Mouse (Mus musculus): ENCODE results near the gene Adgrl2. TPM values are rescaled to one million over a fixed set of nuclear protein-coding genes. Genes with fewer than 3 reads are reported as not detected.
A peak's percentile ranks its signal among the peaks of the same experiment; 100 is the strongest.

The Adgrl2 gene
- total and polyA plus RNA-seq, 3 experiments, result 0.34 to 6.6 (median 3.2) TPM

GRCm38 (mm10) chr3:148898535-148899250 lies 91.7 kb downstream of the Adgrl2 start:
- peaks cover 7 to 11% of the 10 kb centered on the region in 2 experiments for H3K4me1 ChIP-seq (ENCODE audit: control insufficient read depth in 1 of 2, insufficient read depth in 2 of 2)
- H3K4me3 ChIP-seq (replicated peaks in 1 of 3; ENCODE audit: low read depth in 2 of 3, low read length in 2 of 3, poor library complexity in 1 of 3), result no peak overlapping the region
- no peak overlapping the region for H3K9ac ChIP-seq (ENCODE audit: insufficient read depth, low read depth)
- no peaks in the 10 kb centered on the region for H3K79me2 ChIP-seq (replicated peaks; ENCODE audit: control insufficient read depth, extremely low read depth, insufficient read depth, poor library complexity, severe bottlenecking)
- H3K4me2 ChIP-seq (ENCODE audit: insufficient read depth, low read depth, poor library complexity, severe bottlenecking), result no peak overlapping the region
- H3K27ac ChIP-seq (ENCODE audit: insufficient read depth, low read depth), result no peak overlapping the region
- no peaks in the 10 kb centered on the region for H3K27me3 ChIP-seq (replicated peaks)
- in situ Hi-C loops (cut with MboI; ENCODE audit: low pct_ligation_motif_present, low pct_unique_long_range_greater_than_20kb, low sequenced_read_pairs) (no loop called here), dilution Hi-C loops (cut with MboI; ENCODE audit: extremely low pct_ligation_motif_present, extremely low pct_unique_long_range_greater_than_20kb, low sequenced_read_pairs) (no loop called here)
- no peak for DNase-seq (ENCODE audit: extremely low read depth)
- no peaks in the 10 kb centered on the region for H3K9me3 ChIP-seq (replicated peaks; ENCODE audit: low read length)
- TF ChIP-seq ELF1 (IDR thresholded peaks at IDR 0.05; ENCODE audit: low read depth, low read length) (no peak), NELFE (IDR thresholded peaks at IDR 0.05; ENCODE audit: low read depth, low read length) (no peak), USF1 (IDR thresholded peaks at IDR 0.05; ENCODE audit: low read depth, low read length) (no peak), MAFK (IDR thresholded peaks at IDR 0.05; ENCODE audit: insufficient replicate concordance, low read length) (no peak), MAX (IDR thresholded peaks at IDR 0.05; ENCODE audit: low read length) (no peak), MAZ (IDR thresholded peaks at IDR 0.05; ENCODE audit: low read depth, low read length) (no peak), CHD2 (IDR thresholded peaks at IDR 0.05; ENCODE audit: low read length) (no peak), UBTF (IDR thresholded peaks at IDR 0.05; ENCODE audit: low read depth, low read length) (no peak), HCFC1 (IDR thresholded peaks at IDR 0.05; ENCODE audit: low read depth, low read length) (no peak), E2F4 (IDR thresholded peaks at IDR 0.05; ENCODE audit: insufficient replicate concordance, low read depth, low read length) (no peak), ZKSCAN1 (IDR thresholded peaks at IDR 0.05; ENCODE audit: borderline replicate concordance, low read depth, low read length) (no peak), MXI1 (IDR thresholded peaks at IDR 0.05; ENCODE audit: low read depth, low read length) (no peak), CTCF (conservative IDR thresholded peaks at IDR 0.05 in 1 of 2, IDR thresholded peaks at IDR 0.05 in 1 of 2; ENCODE audit: low read depth in 2 of 2, low read length in 2 of 2) (no peak), TBP (conservative IDR thresholded peaks at IDR 0.05; ENCODE audit: low read depth, low read length) (no peak), POLR2A (IDR thresholded peaks at IDR 0.05; ENCODE audit: low read depth, low read length) (no peak), SMC3 (IDR thresholded peaks at IDR 0.05; ENCODE audit: low read depth, low read length) (no peak), ZNF384 (IDR thresholded peaks at IDR 0.05; ENCODE audit: low read depth, low read length) (no peak)
- H3K36me3 ChIP-seq (replicated peaks in 1 of 2; ENCODE audit: control insufficient read depth in 1 of 2, insufficient read depth in 1 of 2, low read length in 1 of 2), result no peaks in the 10 kb centered on the region

- dilution Hi-C loops (cut with MboI; ENCODE audit: extremely low pct_ligation_motif_present, extremely low pct_unique_long_range_greater_than_20kb, low sequenced_read_pairs), result no loop called here
- DNase-seq (ENCODE audit: extremely low read depth), result no peak
- no peak overlapping the region for H3K4me3 ChIP-seq (replicated peaks in 1 of 3; ENCODE audit: low read depth in 2 of 3, low read length in 2 of 3, poor library complexity in 1 of 3)
- H3K79me2 ChIP-seq (replicated peaks; ENCODE audit: control insufficient read depth, extremely low read depth, insufficient read depth, poor library complexity, severe bottlenecking), result no peaks in the 10 kb centered on the region
- no peak overlapping the region for H3K9ac ChIP-seq (ENCODE audit: insufficient read depth, low read depth)
- H3K27ac ChIP-seq (ENCODE audit: insufficient read depth, low read depth), result no peak overlapping the region
- TF ChIP-seq CHD1 (IDR thresholded peaks at IDR 0.05; ENCODE audit: low read depth, low read length) (no peak), MYC (IDR thresholded peaks at IDR 0.05; ENCODE audit: low read depth, low read length) (no peak), ZNF384 (IDR thresholded peaks at IDR 0.05; ENCODE audit: low read depth, low read length) (no peak), TBP (conservative IDR thresholded peaks at IDR 0.05; ENCODE audit: low read depth, low read length) (no peak), USF2 (conservative IDR thresholded peaks at IDR 0.05; ENCODE audit: low read depth, low read length) (no peak), MEF2A (IDR thresholded peaks at IDR 0.05; ENCODE audit: borderline replicate concordance, low read depth, low read length) (no peak), SIN3A (IDR thresholded peaks at IDR 0.05; ENCODE audit: low read length) (no peak), JUN (IDR thresholded peaks at IDR 0.05; ENCODE audit: insufficient read depth, low read depth, low read length) (no peak), TCF12 (IDR thresholded peaks at IDR 0.05; ENCODE audit: low read depth, low read length) (no peak), ETS1 (conservative IDR thresholded peaks at IDR 0.05; ENCODE audit: low read depth, low read length) (no peak), NRF1 (IDR thresholded peaks at IDR 0.05; ENCODE audit: low read depth, low read length) (no peak), NELFE (IDR thresholded peaks at IDR 0.05; ENCODE audit: low read depth, low read length) (no peak)
- H3K9me3 ChIP-seq (replicated peaks; ENCODE audit: low read length), result no peaks in the 10 kb centered on the region
- no peaks in the 10 kb centered on the region for H3K27me3 ChIP-seq (replicated peaks)
- peaks cover 7 to 11% of the 10 kb centered on the region in 2 experiments for H3K4me1 ChIP-seq (ENCODE audit: control insufficient read depth in 1 of 2, insufficient read depth in 2 of 2)
- no peaks in the 10 kb centered on the region for H3K36me3 ChIP-seq (replicated peaks in 1 of 2; ENCODE audit: control insufficient read depth in 1 of 2, insufficient read depth in 1 of 2, low read length in 1 of 2)
- in situ Hi-C loops (cut with MboI; ENCODE audit: low pct_ligation_motif_present, low pct_unique_long_range_greater_than_20kb, low sequenced_read_pairs), result no loop called here
- H3K4me2 ChIP-seq (ENCODE audit: insufficient read depth, low read depth, poor library complexity, severe bottlenecking), result peak overlapping the region; percentile 89
These were observed 94.1 kb downstream of the Adgrl2 start for GRCm38 (mm10) chr3:148896281-148896680.

Measured in CH12.LX (cell line).